Mouse (Mus musculus): ENCODE measurements around the gene Tac2.

The Tac2 gene

DNA sequence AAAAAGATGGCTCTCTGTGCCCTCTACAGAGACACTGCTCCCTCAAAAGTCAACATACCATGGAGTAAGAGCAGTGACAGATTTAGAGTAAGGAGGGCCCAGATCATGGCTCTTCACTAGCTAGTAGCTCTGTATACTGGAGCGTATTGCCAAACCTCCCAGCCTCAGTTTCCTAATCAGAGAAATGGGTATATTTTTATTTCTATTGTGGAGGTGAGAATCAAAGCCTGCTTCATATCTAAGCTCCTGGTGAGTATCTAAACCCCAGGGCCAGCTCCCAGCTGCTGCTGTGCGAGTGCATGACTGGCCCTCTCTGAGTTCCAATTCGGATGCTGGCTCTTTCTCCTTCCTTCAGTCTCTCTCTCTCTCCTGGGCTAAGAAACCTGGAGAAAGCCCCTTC is at the start of gene Tac2:
Gene Tac2 (plus strand): TSS at position 301 of the 400 bp plus-strand sequence.
- no peak for DNase-seq (ENCODE audit: low spot score in 2 of 2)

DNA sequence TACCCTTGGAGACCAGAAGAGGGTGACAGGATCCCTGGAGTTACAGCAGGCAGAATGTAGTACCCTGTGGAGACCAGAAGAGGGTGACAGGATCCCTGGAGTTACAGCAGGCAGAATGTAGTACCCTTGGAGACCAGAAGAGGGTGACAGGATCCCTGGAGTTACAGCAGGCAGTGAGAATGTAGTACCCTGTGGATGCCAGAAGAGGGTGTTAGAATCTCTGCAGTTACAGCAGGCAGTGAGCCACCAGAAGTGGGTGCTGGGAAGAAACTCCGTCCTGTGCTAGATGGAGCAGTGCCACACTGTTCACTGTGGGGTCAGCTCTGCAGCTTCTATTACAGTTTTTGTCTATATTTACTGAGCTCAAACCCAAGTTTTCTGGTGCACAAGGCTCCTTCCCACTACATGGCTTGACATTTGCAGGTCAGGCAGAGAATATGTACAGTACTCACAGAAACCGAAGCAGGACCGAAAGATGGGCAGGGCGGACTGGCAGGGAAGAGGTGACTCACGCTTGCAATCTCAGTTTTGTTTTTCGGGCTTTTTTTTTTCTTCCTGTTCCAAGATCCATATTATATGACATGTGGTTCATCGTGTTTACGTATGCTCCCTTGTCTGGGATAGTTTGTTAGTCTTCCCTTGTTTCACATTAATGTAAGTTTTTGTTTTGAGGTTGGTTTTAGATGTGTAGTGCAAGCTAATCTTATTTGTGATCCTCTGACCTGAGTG is 49.3 kb upstream of the Tac2 start:
- DNase-seq (ENCODE audit: low spot score in 2 of 2) = peak; percentile 69 to 85

DNA sequence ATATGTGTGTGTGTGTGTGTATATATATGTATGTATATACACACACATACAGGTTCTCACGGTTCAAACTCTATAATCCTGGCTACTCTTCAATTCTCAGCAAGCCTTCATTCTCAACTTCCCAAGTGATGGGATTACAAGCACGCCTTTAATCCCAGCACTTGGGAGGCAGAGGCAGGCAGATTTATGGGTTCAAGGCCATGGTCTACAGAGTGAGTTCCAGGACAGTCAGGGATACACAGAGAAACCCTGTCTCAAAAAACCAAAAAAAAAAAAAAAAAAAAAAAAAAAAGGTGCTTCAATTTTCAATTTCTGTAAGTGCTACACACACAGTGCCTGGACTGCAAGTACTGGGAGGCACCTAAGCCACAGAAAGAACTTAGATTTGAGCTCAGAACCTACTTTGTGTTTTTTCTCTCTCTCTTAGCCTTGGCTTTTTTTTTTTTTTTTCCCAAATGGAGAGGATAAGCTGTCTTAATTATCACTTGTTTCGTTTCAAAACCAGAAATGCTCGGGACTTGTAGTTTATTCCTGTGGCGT is 48.3 kb upstream of the Tac2 start:
- DNase-seq (ENCODE audit: low spot score in 2 of 2) = no peak

DNA sequence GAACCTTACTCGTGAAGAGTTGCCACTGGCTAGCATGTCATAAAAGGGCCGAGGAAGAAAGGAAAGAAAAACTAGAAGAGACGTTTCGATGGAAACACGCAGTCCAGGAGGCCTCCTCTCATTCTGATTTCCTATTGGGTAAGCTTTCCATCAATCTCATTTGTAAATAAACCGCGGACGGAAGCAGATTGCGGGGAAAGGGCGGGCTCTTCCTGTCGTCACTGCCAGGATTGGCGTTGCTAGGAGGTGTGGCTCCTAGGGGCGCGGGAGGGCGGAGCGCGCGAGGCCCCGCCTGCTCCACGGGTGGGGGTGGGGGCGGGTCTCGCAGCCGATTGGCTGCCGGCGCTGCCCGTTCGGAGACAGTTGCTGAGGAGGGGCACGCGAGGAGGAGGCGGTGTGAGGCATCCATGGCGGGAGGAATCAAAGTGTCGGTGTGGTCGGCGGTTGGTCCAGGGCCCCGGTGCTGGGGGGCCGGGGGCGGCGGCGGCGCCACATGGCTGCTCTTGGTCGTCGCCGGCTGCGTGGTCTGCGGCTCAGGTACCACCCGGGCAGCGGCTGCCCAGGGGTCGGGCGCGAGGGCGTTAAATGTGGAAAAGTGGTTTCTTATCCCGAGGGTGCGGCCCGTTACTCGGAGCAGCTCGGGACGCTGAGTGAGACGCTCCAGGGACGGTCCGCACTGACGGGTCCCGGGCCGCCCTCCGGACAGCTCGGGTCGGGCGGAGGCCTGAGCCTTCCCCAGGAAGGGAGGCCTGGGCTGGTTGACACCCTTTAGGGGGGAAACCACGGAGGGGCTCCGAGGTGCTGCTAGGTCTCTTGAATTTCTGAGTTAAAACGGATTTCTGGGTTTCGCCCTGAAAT is 47.4 kb upstream of the Tac2 start:
- DNase-seq (ENCODE audit: low spot score in 2 of 2) = peak; percentile 80 to 94

DNA sequence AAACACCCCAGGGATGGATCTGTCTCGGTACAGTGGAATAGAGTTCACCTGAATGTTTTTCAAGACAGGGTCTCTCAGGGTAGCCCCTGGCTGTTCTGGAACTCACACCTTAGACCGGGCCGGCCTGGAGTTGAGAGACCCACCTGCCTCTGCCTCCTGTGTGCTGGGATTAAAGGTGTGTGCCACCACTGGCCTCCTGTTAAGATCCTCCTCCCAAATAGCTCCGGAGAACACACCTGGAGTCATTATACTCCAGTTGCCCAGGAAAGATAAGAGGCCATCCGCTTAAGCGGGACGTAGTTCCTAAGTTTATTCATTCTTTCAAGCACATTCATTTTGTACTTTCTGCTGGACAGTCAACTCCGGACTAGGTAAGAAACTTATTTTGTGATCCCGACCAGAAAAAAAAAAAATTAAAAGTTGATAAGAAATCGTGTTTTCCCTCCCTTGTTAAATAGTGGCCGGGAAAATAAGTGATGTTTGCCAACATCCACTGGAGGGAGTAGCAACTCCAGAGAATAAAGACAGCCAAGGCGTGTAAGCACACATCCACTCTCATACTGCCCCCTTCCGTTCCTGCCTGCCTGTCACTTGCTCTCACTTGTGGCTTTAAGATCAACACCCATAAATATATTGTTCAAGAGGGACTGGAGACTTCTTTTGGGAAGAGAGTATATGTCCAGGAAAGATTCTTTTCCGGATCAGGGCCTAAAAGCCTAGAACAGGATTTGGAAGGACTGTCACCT is 46.5 kb upstream of the Tac2 start:
- DNase-seq (ENCODE audit: low spot score in 2 of 2) = peak; percentile 35 to 78

DNA sequence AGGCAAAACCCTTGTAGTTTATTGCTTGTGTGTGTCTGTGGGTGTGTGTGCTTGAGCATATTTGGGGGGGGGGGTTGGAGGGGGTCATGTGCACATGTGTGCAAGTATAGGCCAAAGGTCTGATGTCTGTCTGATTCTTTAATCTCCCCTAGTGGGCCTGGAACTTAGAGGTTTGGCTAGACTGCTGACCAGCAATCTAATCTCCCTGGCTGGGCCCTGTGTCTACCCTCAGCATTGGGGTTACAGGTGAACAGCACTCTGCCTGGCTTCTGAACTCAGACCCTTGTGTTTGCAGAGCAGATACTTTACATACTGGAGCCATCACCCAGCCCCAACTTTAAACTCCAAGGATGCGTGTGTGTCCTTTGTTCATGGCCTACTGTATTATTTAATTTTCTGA is 45.1 kb upstream of the Tac2 start:
- no peak for DNase-seq (ENCODE audit: low spot score in 2 of 2)

DNA sequence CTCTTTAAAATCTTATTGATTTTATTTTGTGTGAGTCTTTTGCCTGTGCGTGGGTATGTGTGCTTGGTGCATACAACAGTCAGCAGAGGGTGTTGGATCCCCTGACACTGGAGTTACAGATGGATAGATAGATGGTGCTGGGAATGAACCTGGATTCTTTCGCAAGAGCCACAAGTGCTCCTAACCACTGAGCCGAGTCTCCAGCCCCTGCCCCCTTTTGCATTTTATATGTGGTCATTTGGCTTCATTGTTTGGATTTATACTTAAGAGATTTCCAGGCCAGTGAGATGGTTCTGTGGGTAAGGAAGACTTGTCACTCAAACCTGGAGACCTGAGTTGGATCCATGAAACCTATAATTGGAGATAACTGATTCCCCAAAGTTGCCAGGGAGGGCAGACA is 44.4 kb upstream of the Tac2 start:
- DNase-seq (ENCODE audit: low spot score in 2 of 2) = no peak

DNA sequence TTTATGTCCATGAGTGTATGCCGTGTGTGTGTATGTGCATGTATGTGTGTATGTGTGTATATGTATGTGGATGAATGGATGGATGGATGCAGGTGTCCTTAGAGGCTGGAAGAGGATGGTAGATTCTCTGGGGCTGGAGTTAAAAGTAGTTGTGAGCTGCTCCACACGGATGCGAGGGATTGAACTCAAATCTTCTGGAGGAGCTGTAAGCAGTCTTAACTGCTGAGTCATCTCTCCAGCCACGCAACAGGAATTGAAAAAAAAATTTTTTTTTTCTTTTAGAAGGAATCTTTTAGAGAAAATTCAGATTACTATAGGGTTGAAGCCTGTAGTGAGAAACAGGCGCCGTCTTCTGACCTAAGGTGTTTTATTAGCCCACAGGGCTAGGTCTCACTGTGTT is 41.4 kb upstream of the Tac2 start:
- DNase-seq (ENCODE audit: low spot score in 2 of 2) = no peak

DNA sequence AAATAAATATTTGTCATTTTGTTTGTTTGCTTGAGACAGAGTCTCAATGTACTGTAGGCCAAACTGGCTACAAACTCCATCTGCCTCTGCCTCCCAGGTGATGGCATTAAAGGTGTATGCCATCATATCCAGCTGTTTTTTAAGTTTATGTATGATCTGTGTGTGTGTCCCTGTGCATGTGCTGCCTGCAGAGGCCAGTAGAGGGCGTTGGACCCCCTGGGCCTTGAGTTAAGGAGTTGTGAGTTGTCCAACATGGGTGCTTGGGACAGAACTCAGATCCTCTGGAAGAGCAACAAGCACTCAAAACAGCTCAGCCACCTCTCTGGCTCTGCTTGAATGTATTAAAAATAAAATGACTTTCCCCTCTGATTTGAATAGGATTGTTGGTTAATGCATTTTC is 33.2 kb upstream of the Tac2 start:
- DNase-seq (ENCODE audit: low spot score in 2 of 2) = no peak

DNA sequence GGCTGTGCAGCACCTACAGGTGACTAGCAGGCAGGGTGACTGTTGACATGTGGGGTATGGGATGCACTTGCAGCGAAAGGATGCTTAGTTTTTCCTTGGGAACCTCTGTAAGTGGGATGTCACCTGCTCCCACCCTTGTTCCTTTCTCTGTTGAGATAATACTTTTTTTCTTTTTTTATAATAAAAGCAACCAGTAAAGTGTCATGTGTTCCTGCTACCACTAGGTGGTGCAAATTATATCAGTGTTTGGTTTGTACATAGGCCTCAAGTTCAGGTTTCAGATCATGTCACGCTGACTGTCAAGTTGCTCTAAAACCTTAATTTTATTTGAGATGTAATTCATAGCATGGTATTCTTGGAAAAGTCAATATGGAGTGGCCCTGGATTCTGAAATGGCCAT is 29.6 kb upstream of the Tac2 start:
- peak; percentile 16 to 32 for DNase-seq (ENCODE audit: low spot score in 2 of 2)

DNA sequence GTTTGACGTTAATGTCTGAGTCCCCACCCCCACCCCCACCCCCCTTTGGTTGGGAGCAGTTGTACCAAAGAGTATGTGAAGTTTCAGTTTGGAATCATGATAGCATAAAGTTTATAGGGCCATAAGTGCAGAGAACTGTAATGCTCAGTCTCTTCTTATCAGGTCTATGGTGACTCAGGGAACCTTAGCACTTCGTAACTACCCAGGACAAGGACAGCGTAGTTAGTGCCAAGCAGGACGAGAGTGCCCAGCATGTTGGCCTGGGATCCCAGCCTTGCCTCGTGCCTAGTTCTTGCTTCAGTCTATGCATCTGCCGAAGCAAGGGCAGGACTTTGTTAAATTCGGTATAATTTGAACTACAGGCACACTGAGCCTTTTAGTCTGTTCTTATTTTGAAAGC is 28.5 kb upstream of the Tac2 start:
- DNase-seq (ENCODE audit: low spot score in 2 of 2) = no peak

DNA sequence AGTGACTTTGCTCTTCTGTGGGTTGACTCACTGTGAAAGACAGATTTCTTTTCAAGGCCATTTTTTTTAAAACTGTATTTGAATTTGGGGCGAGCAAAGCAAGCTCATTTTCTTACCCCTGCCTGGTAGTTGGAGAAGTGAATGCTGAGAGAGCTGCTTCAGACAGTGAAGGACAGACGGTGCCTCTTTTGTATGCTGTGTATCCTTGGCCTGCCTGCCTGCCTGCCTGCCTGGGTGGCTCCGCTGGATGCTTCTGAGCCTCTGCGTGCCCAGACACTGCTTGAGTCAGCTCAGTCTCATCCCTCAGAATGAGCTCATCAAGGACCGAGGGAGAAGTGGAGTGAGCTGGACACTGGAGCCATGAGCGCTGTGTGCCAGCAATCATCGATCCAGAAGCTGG is 25.3 kb upstream of the Tac2 start:
- no peak for DNase-seq (ENCODE audit: low spot score in 2 of 2)

DNA sequence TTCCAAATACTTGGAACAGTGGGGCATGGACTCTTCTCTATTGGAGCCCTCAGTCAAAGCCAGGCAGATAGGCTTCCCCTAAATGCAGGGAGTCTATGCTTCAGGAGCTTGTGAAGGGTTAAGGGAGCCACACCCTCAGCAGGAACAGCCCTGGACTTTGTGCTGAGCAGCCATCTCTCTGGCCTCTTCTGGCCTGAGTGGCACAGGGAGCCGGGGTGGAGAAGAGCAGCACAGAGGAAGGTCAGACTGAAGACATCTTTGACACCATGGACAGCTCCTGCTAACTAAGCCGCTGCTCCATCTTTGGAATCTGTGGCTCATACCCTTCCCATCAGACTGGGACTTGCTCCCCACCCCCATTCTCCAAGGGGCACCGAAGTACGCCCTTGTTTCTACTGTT is 21.0 kb upstream of the Tac2 start:
- DNase-seq (ENCODE audit: low spot score in 2 of 2) = no peak

DNA sequence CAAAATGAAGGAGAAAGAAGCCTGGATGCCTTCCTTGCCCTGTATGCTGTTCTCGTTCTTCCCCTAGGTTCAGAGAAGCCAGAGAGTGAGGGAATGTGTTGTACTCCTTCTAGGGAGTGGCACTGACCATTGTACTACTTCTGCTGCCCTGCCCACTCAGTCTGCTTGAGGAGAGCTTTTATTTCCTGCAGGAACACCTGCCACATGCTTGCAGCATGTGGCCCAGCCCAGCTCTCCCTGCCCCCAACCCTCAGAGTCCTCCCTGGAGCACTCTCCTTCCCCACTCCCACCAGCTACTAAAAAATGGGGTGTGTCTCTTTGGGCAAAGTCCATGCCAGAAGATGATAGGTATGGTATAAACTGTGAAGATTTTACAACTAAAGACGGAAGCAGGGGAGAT is 20.0 kb upstream of the Tac2 start:
- DNase-seq (ENCODE audit: low spot score in 2 of 2) = no peak

DNA sequence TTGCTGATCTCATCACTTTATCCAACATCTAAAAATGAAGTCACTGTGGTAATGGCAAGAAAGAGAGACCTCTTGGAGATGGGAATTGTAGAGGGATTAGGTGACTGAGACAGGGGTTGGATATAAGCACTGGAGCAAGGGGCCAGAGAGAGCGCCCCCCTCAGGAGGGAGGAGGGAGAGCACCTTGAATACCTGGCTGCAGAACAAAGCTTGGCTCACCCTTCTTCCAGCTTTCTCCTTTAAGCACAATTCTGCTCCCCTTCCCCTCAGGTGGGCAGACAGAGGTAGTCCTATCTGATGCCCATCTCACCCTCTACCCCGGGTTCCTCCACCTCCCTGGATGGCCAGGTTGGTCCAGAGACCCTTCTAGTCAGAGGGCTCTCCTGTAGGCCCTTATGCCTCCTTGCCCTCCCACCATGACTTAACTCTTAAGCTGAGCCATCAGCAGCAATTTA is 19.5 kb upstream of the Tac2 start, which contains the start of gene Myo1a:
Gene Myo1a (plus strand): TSS at position 405 of the 455 bp plus-strand sequence.
- DNase-seq (ENCODE audit: low spot score in 2 of 2) = no peak

DNA sequence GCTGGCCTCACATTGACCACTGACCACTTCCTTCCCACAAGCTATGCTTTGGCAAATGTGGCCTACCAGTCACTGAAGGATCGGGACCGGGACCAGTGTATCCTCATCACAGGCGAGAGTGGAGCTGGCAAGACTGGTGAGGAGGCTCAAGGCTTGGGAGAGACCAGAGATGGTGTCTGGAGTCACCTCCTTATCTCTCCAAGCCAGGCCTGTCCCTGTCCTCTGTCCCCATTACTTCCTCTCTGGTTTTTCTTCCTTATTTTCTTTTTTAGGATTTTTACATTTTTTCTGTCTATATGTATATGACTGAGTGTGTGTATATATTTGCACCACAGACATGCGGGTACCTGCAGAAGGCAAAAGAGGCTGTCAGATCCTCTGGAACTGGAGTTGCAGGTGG is 18.5 kb upstream of the Tac2 start:
- no peak for DNase-seq (ENCODE audit: low spot score in 2 of 2)

DNA sequence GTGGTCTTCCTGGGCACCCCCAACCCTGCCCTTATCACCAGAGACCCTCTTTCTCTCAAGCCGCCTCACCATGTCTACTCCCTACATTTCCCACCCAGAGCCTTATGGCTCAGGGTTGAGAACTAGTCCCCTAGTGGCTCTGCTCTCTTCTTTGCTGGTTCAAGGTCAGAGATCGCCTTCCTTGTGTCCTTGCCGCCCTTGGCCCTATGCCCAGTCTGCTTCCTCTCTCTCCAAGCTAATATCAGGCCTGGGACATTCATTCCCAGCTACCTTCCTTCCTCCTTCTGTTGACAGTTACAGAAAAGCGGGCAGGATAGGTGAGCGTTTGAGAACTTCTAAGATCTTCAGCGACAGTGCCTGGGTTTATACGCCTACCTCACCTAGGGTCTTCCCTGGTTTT is 16.6 kb upstream of the Tac2 start:
- no peak for DNase-seq (ENCODE audit: low spot score in 2 of 2)

DNA sequence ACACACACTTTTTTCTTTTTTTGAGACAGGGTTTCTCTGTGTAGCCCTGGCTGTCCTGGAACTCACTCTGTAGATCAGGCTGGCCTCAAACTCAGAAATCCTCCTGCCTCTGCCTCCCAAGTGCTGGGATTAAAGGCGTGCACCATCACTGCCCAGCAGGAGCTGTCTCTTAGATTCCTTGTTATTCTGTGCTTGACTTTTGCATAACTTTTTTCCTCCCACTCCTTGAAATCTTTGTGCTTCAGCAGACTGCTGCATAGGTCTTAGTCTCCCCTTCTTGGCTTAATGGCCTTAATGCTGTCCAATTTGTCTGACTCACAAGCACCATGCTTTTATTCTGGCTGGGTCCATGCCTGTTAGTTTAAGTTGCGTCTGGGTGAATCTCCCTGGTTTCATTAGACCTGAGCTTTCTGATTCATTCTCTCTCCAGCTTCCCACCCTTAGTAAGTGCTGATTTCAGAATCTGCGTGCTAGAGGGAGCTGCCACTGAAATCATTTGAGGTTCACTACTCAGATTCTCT is 15.4 kb upstream of the Tac2 start:
- DNase-seq (ENCODE audit: low spot score in 2 of 2) = no peak

DNA sequence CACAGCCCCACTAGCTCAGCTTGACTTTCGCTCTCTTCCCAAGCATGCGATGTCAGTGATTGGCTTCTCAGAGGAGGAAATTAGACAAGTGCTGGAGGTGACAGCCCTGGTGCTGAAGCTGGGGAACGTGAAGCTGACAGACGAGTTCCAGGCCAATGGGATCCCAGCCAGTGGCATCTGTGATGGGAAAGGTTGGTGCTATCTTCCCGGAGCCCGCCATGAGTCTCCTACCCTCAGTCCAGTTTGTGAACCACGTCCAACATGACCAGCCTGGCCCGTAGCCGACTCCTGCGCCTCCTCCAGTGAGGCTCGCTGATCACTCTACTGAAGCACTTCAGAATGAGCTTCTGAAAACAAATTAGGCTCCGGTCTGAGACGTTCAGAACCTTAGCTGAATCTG is 13.9 kb upstream of the Tac2 start:
- no peak for DNase-seq (ENCODE audit: low spot score in 2 of 2)

DNA sequence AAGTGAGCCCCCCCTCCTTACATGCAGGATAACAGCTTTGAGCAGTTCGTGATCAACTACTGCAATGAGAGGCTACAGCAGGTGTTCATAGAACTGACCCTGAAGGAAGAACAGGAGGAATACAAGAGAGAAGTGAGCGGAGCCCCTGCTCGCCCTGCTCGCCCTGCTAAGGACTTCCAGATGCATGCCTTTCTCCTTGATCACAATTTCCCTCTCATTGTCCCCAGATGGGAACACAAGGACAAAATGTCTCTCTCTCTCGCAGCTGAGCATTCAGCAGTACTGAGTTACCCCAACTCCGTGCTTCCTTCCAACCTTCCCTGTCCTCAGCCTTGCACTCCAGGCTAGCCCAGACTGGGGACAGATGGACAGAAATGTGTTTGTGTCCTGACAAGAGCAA is 11.5 kb upstream of the Tac2 start:
- no peak for DNase-seq (ENCODE audit: low spot score in 2 of 2)

DNA sequence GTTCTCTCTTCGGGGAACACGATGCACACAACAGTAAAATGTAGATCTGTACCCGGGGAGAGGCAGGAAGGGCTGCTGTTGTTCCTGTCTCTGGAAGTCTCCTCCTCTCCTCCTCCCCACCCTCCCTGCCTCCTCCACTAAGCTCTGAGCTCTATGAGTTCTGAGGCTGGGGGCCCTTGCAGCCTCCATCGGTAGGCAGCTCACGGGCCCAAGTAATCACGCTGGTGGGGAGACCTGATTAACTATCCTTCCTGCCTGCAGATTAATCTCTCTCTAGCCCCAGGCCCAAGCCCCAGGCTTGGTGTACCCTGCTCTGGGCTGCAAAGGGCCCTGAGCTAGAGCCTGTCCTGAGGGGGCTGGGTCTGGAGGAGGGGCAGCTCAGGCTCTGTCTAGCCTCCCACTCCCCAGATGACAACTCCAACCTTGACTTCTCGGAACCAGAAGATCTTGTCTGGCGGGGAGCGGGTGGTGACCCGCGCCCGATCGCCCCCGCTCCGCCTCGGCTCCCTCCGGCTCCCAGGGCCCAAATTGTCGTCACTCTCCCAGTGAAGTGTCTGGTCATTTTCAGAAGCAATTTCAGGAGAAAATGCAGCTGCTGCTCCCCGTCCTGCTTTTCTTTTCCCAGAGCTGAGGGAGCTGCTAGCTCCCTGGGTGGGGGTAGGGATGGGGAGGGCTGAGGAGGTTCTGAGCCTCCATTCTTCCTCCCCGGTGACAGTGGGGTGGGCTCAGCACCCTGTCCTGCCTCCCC is 2.4 kb upstream of the Tac2 start:
- no peak for DNase-seq (ENCODE audit: low spot score in 2 of 2)
